Mouse (Mus musculus): ENCODE results near the gene Itgb3bp. TPM values are rescaled to one million over a fixed set of nuclear protein-coding genes. Genes with fewer than 3 reads are reported as not detected.

Gene Itgb3bp
- polyA plus RNA-seq, 1 experiment, result 0.15 TPM

DNA sequence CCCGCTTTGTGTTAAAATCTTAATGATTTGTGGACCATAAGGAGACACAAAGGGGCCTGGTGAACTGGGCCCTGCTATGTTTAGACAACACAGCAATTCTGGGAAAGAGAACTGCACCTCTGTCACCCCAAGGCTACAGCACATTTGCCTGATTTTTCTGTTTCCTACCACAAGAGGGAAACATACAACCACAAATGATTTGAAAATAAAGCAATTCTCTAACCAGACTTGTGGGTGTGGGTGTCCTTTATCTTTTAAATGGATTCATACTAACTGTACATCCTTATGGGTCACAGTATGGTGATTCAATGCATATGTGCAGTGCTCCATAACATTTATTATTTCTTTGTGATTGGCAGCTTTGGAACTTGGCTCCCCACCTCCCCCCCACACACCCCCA, 17.6 kb upstream of the Itgb3bp start:
- TF ChIP-seq POLR2A (IDR thresholded peaks at IDR 0.05; ENCODE audit: low read depth, low read length) (no peak), CTCF (IDR thresholded peaks at IDR 0.05; ENCODE audit: extremely low read depth, insufficient read length, insufficient replicate concordance, low read depth, low read length) (no peak)
- no peaks in the 10 kb centered on the region for H3K27me3 ChIP-seq (ENCODE audit: control insufficient read depth, insufficient read depth, low read length)
- H3K36me3 ChIP-seq (ENCODE audit: control insufficient read depth, insufficient read depth, low read length), result no peaks in the 10 kb centered on the region
- no peaks in the 10 kb centered on the region; the same call in 1 of the 2 replicates for H3K4me1 ChIP-seq (ENCODE audit: control insufficient read depth, insufficient read depth, insufficient read length, low read length)
- H3K27ac ChIP-seq (ENCODE audit: insufficient read depth, low read depth, low read length), result no peak overlapping the region
- H3K4me3 ChIP-seq (ENCODE audit: low read depth, low read length), result no peak overlapping the region
- 76% methylated on average over 1 of the region's 1 CpGs for WGBS

DNA sequence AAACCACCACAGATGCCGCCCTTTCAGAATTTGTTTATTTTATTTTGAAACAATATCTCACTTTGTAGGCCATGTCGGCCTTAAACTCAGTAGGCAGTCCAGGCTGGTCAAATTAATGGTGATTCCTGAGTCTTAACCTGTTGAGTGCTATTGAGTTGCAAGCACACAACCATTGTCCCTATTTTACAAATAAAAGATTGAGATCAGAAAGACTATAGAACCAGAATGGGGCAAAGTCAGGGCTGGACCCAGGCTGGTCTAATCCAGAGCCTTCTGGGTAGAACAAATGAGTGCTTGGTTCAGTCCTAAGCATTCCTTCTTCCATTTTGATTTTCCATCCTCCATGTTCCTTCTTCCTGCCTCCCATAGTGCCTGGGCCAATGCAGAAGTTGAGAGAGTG, 16.9 kb upstream of the Itgb3bp start:
- Histone ChIP-seq H3K4me1 (ENCODE audit: control insufficient read depth, insufficient read depth, insufficient read length, low read length) (peaks cover 5% of the 10 kb centered on the region; the same call in 1 of the 2 replicates), H3K4me3 (ENCODE audit: low read depth, low read length) (no peak overlapping the region), H3K27ac (ENCODE audit: insufficient read depth, low read depth, low read length) (no peak overlapping the region), H3K36me3 (ENCODE audit: control insufficient read depth, insufficient read depth, low read length) (no peaks in the 10 kb centered on the region), H3K27me3 (ENCODE audit: control insufficient read depth, insufficient read depth, low read length) (no peaks in the 10 kb centered on the region)
- TF ChIP-seq CTCF (IDR thresholded peaks at IDR 0.05; ENCODE audit: extremely low read depth, insufficient read length, insufficient replicate concordance, low read depth, low read length) (no peak), POLR2A (IDR thresholded peaks at IDR 0.05; ENCODE audit: low read depth, low read length) (no peak)
- WGBS, result 91% methylated on average over 2 of the region's 2 CpGs

DNA sequence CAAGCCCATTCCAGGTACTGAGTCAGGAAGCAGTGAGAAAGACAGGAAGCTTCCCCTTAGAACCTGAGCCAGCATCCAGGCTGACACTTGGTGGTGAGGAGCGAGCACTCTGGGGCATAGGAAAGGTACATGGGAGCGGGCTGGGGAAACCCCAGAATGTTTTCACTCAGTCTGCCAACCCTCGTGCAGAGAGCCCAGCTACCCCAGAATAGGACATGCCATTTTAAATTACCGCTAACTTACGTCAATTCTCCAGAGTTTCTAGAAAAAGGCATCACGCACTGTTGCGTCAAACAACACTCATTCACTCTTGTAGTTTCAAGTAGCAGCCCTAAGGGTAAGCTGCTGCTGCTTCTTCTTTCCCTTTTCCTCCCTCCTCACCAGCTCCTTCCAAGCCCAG, 15.4 kb upstream of the Itgb3bp start:
- TF ChIP-seq POLR2A (IDR thresholded peaks at IDR 0.05; ENCODE audit: low read depth, low read length) (no peak), CTCF (IDR thresholded peaks at IDR 0.05; ENCODE audit: extremely low read depth, insufficient read length, insufficient replicate concordance, low read depth, low read length) (no peak)
- 89% methylated on average over 7 of the region's 7 CpGs for WGBS
- Histone ChIP-seq H3K4me1 (ENCODE audit: control insufficient read depth, insufficient read depth, insufficient read length, low read length) (peaks cover 5% of the 10 kb centered on the region; the same call in 1 of the 2 replicates), H3K27ac (ENCODE audit: insufficient read depth, low read depth, low read length) (no peak overlapping the region), H3K27me3 (ENCODE audit: control insufficient read depth, insufficient read depth, low read length) (no peaks in the 10 kb centered on the region), H3K36me3 (ENCODE audit: control insufficient read depth, insufficient read depth, low read length) (no peaks in the 10 kb centered on the region), H3K4me3 (ENCODE audit: low read depth, low read length) (no peak overlapping the region)

DNA sequence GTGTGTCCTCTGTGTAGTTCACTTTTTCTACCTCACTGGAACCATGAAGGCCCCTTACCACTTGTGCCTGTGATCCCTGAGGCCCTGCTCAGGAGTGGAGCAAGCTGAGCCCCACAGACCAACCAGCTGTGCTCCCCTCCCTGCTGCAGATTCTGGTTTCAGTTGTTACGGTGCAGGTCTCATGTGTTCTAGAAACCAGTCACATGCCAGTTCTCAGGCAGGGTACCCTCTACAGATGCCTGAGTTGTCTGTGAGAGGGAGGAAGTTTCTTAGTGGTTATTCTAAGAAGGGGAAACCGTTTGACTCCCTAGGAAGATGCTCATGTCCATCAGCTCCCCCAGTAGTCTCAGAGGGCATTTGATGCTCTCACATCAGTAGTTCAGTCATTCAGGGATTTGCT, 15.0 kb upstream of the Itgb3bp start:
- Histone ChIP-seq H3K36me3 (ENCODE audit: control insufficient read depth, insufficient read depth, low read length) (no peaks in the 10 kb centered on the region), H3K4me3 (ENCODE audit: low read depth, low read length) (no peak overlapping the region), H3K27me3 (ENCODE audit: control insufficient read depth, insufficient read depth, low read length) (no peaks in the 10 kb centered on the region), H3K4me1 (ENCODE audit: control insufficient read depth, insufficient read depth, insufficient read length, low read length) (peaks cover 5% of the 10 kb centered on the region; the same call in 1 of the 2 replicates), H3K27ac (ENCODE audit: insufficient read depth, low read depth, low read length) (no peak overlapping the region)
- WGBS, result 73% methylated on average over 2 of the region's 2 CpGs
- TF ChIP-seq POLR2A (IDR thresholded peaks at IDR 0.05; ENCODE audit: low read depth, low read length), result no peak
- no peak for TF ChIP-seq CTCF (IDR thresholded peaks at IDR 0.05; ENCODE audit: extremely low read depth, insufficient read length, insufficient replicate concordance, low read depth, low read length)

DNA sequence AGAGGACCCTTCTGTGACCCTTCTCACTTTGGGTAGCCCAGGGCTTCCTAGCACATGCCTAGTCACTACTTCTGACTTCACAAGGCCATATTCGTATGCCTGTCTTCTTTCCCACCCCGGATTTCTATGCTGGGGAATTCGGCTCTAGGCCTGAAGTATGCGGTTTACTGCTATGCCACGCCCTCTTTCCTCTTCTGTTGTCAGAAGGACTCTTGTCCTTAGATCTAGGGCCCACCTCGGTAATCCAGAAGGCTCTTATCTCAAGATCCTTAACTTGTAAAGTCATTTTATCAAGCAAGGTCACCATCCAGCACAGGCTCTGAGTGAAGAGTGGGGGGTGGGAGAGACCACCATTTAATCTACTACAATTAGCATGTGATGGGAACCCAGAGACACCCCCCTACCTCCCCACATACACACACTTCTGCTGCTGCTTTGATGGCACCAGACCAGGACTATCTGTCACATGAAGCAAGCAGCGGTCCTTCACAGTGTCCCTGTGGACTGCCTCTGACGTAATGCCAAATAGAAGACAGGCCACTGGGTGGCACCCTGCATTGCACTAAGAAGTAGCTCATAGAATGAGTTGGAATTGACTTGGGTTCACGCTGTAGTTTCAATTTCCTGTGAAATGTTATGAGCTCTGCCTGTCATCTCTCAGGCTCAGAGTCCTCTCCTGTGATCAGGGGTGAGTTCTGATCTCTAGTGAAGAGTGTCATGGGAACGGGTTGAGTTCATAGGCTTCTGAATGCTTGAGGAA, 12.2 kb upstream of the Itgb3bp start:
- 0 out of 2 replicates have a peak, but pooled peaks have one; percentile 11 for TF ChIP-seq CTCF (IDR thresholded peaks at IDR 0.05; ENCODE audit: extremely low read depth, insufficient read length, insufficient replicate concordance, low read depth, low read length)
- TF ChIP-seq POLR2A (IDR thresholded peaks at IDR 0.05; ENCODE audit: low read depth, low read length), result no peak
- WGBS, result 26% methylated on average over 10 of the region's 10 CpGs
- H3K27ac ChIP-seq (ENCODE audit: insufficient read depth, low read depth, low read length), result no peak overlapping the region
- H3K27me3 ChIP-seq (ENCODE audit: control insufficient read depth, insufficient read depth, low read length), result no peaks in the 10 kb centered on the region
- H3K4me1 ChIP-seq (ENCODE audit: control insufficient read depth, insufficient read depth, insufficient read length, low read length), result peaks cover 5% of the 10 kb centered on the region
- no peak overlapping the region for H3K4me3 ChIP-seq (ENCODE audit: low read depth, low read length)
- H3K36me3 ChIP-seq (ENCODE audit: control insufficient read depth, insufficient read depth, low read length), result no peaks in the 10 kb centered on the region

DNA sequence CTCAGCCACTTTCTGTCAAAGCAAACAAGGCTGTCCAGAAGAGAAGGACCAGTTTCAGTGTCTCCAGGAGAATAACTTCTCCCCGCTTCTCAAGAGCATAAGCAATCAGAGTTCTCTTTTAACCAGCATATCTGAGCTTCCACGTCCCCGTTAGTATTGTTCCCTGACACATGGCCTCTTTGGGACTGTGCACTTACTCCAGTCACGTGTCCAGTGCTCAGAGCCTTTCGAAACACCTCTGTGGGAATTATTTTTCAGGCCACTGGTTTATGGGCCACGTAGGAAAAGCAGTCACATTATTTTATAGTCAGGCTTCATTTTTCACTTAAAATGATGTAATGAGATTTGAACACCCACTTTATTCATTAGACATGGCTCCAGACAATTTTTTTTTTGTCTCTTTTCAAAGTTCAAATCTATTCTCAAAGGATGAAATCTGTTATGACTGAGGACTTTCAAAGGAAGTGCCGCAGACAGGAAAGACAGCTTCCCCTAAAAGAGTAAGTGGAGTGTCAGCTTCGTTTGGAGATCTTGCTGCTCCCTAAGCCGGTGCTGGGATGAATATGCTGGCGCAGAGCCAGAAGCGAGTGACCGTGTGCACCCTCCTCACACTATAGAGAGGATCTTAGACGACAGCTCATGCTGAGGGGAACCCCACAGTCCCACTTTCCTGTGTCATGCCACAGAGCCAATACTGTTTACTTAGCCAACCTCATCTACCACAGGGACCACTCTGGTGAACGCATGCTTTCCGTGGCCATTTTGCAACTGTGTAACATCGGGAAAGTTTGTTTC, 10.3 kb upstream of the Itgb3bp start:
- no peak overlapping the region for H3K27ac ChIP-seq (ENCODE audit: insufficient read depth, low read depth, low read length)
- H3K36me3 ChIP-seq (ENCODE audit: control insufficient read depth, insufficient read depth, low read length), result no peaks in the 10 kb centered on the region
- TF ChIP-seq CTCF (IDR thresholded peaks at IDR 0.05; ENCODE audit: extremely low read depth, insufficient read length, insufficient replicate concordance, low read depth, low read length) (no peak), POLR2A (IDR thresholded peaks at IDR 0.05; ENCODE audit: low read depth, low read length) (no peak)
- H3K4me1 ChIP-seq (ENCODE audit: control insufficient read depth, insufficient read depth, insufficient read length, low read length), result peaks cover 5% of the 10 kb centered on the region
- no peaks in the 10 kb centered on the region for H3K27me3 ChIP-seq (ENCODE audit: control insufficient read depth, insufficient read depth, low read length)
- H3K4me3 ChIP-seq (ENCODE audit: low read depth, low read length), result no peak overlapping the region
- WGBS, result 75% methylated on average over 16 of the region's 16 CpGs

DNA sequence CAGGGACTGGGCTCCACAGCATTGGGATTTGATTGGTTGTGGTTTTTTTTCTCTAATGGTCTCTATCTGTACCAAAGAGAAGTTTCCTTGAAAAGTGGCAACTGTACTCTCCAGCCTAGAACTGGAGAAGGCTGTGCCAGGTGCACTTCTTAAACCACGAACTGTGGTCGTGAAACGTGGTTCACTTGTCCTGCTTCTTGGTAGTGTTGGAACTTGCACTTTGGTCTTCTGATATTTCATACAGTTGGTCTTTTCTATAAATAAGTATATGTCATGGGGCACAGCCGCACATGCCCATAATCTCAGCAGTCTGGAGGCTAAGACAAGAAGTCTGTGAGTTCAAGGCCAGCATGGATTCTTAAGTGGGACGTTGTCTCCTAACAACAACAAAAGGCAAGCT, 6.7 kb upstream of the Itgb3bp start:
- Histone ChIP-seq H3K36me3 (ENCODE audit: control insufficient read depth, insufficient read depth, low read length) (no peaks in the 10 kb centered on the region), H3K4me3 (ENCODE audit: low read depth, low read length) (no peak overlapping the region), H3K4me1 (ENCODE audit: control insufficient read depth, insufficient read depth, insufficient read length, low read length) (no peaks in the 10 kb centered on the region; the same call in 1 of the 2 replicates), H3K27ac (ENCODE audit: insufficient read depth, low read depth, low read length) (no peak overlapping the region), H3K27me3 (ENCODE audit: control insufficient read depth, insufficient read depth, low read length) (no peaks in the 10 kb centered on the region)
- WGBS, result 71% methylated on average over 5 of the region's 5 CpGs
- TF ChIP-seq CTCF (IDR thresholded peaks at IDR 0.05; ENCODE audit: extremely low read depth, insufficient read length, insufficient replicate concordance, low read depth, low read length), result no peak
- no peak for TF ChIP-seq POLR2A (IDR thresholded peaks at IDR 0.05; ENCODE audit: low read depth, low read length)
